Mouse (Mus musculus) T-cell, adult 66 days (primary cell): ENCODE results near the gene Cass4. TPM values are rescaled to one million over a fixed set of nuclear protein-coding genes. Genes with fewer than 3 reads are reported as not detected.

Experiments
- total RNA-seq, 2 experiments: library from RNA; stranded (reverse); gene quantifications; 3 replicates in 1 of 2; 4 replicates in 1 of 2; pipeline ENCODE4 v1.2.4; 2023

The Cass4 gene
- total RNA-seq = 1 to 10 TPM in 1 of 2 experiments, under 1 TPM in 1; 0.83 to 1.2 TPM

DNA sequence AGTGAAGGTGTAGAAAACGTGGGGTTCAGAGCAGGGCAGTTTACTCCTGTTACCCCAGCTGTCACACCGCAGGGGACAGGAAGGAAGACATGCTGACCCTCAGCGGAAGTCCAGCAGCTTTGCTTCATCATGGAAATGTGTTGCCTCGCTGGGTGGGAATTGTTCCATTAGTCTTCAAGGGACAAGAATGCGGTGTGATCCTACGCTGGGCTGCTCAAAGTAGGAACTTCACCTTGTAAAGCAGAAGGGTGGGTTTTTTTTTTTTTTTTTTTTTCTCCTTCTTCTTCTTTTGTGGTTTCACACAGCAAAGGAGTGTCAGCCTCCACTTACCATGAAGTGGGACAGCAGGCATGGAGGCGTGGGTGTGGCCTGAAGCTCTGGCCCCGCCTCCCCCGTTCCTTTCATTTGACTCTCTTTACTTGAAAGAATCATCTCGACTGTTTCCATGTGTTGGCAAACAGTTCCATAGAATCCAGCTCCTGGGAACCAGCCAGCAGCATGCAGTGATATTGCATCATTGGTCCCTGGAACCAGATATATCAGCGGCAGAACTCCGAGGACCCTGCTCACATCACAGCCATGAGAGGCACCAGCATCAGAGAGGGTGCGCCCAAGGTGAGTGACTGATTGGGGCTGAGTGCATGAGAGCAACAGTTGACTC lies at the start of gene Cass4:
Cass4 (plus strand) TSS at position 404 of the 661 bp plus-strand sequence.

DNA sequence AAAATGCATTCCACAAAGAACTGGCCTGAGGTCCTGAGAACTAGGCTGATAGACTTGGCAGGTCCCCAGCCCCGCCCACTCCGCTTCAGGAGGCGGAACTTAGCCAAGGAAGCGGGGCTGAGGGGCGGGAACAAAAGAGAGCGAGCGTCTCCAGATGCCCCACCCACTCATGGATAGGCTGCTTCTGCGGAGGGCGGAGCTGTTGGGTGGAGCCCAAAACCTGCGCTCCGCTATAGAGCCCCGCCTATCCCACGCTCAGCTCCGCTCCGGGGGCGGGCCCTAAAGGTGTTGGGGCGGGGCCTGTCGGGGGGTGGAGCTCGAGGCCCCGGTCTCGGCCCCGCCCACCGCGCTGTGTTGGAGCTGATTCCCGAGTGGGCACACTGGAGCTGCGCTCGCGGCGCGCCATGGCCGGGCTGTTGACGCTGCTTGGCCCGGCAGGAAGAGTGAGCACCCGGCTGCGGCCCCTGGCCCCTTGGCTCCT lies 48.3 kb upstream of the Cass4 start, which contains the start of gene Fam210b:
Fam210b (plus strand) TSS at position 308 of the 481 bp plus-strand sequence.

DNA sequence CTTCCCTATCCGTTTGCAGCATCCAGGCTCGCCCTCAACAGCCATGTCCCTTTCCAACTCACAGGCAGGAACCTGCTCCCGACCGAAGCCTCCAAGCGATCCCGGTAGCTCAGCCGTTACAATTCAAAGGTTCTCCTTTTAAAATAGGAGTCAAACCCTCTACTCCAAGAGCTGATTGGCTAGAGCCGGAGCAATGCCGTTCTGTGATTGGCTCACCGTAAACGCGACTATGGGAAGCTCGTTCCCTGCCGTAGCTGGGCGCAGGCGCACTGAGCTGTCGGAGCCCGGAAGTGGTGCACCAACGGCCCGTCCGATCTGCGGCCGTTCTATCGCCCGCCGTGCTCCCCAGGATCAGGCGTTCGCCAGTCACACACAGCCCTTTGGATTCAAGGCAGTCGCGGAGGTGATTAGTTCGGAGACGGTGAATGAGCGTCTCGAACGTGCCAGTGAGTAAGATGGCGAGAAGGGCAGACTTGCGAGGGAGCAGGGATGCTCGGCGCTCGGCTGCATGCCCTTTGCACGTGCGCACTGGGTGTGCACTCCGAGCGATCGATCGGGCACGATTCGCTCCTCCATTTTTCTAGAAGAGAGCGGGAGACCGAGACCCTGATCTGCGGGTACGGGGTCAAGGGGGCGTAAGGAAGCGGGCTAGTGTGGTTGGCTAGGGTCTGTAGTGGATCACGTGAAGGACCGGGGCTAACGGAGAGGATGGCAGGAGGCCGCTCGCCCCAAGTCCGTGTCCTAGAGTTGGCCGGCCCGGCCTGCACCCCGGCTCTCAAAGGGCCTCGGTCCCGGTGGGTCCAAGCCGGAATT lies 23.0 kb upstream of the Cass4 start, which contains the start of the genes Aurka and Cstf1:
Aurka (minus strand) TSS at position 125 of the 813 bp plus-strand sequence.
Cstf1 (plus strand) TSS at position 271 of the 813 bp plus-strand sequence.

GRCm38 (mm10) chr2:172439843-172440639 lies 46.4 kb downstream of the Cass4 start, which contains the start of gene Rtf2:
Gene Rtf2, plus strand, starts transcription at chr2:172440556.

DNA sequence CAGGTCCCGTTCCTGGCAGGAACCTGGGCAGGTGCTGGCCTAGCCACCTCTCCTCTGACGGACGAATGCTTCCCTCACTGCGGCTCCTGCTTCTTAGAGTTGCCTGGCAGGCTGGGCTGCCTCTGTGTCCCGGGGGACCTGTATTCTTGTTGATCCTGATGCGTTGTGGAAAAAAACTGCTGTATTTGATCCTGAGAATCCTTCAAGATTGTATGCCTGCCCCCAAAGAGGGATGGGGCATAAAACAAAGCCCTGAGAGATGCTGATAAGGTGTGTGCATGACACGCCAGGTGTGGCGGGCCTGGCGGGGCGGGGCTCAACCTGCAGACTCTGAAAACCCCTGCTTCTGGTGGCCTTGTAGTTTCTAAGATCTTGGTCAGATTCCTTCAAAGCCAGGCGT lies 64.9 kb downstream of the Cass4 start, which contains the start of gene Gcnt7:
Gcnt7 (minus strand) TSS at position 101 of the 400 bp plus-strand sequence.

GRCm38 (mm10) chr2:172472318-172472717 lies 78.7 kb downstream of the Cass4 start, which contains the start of gene Fam209:
Gene Fam209, plus strand, starts transcription at chr2:172472520.

Other genes with a start within 250 kb of the Cass4 start
- gene Mc3r, start 145.3 kb upstream of the Cass4 start, total RNA-seq = not detected
- gene Fam210b, start 48.2 kb upstream of the Cass4 start, total RNA-seq = 10 to 100 TPM; 11.6 to 13.0 TPM
- gene Aurka, start 23.3 kb upstream of the Cass4 start, total RNA-seq = 10 to 100 TPM; 12.2 to 12.9 TPM
- 10 to 100 TPM; 38.6 to 39.4 TPM for gene Cstf1, start 23.1 kb upstream of the Cass4 start, total RNA-seq
- gene Rtf2, start 46.8 kb downstream of the Cass4 start, total RNA-seq = 10 to 100 TPM; 74.2 to 76.4 TPM
- not detected for gene Gcnt7, start 64.8 kb downstream of the Cass4 start, total RNA-seq
- gene Fam209, start 78.7 kb downstream of the Cass4 start, total RNA-seq = 1 to 10 TPM; 7.7 to 8.6 TPM
- gene Tfap2c, start 155.8 kb downstream of the Cass4 start, total RNA-seq = not detected